Mouse (Mus musculus): ENCODE measurements at regions not wholly inside any gene's neighbourhood (a gene's known extent, or its start where the extent isn't known, plus 50 kb on each side); places are given as distances from the start of the nearest gene placed in this dataset.

DNA sequence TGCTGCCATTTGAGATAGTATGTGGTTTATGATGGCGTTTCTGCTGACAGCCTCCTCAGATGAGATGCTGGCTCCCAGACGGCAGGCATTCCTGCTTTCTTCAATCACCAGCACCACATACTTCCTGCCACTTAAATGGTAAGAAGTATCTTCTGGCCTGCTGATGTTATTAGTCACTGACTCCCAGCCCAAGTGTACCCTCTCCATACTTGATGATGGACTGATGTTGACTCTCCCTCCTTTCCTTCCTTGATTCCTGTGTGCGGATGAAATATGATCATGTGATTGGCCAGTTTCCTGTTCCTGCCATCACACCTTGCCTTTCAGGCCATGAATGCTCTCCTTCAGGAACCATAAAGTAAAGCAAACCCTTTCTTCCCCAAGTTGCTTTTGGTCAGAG, 50.8 kb upstream of the Rpl10-ps3 start:
- in situ Hi-C loops (cut with MboI, MseI): no loop called here

DNA sequence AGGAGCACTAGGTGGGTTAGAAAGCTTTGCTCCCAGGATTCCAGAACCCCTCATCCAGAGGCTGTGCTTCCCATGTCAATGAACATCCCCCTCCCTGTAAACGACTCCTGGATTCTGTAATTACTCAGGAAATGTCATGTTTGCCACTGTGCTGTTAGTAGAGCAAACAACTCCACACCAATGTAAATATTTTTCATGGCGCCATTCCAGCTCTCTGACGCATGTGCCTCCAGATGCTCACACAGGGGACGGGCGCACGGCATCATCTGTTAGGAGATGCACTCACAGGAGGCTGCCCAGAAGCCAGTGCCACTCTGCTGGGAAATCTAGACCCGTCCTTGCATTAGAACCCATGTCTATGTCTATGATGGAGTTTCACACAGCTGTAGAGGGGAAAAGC, 51.3 kb upstream of the Rpl10-ps3 start:
- in situ Hi-C loops (cut with MboI, MseI): no loop called here

DNA sequence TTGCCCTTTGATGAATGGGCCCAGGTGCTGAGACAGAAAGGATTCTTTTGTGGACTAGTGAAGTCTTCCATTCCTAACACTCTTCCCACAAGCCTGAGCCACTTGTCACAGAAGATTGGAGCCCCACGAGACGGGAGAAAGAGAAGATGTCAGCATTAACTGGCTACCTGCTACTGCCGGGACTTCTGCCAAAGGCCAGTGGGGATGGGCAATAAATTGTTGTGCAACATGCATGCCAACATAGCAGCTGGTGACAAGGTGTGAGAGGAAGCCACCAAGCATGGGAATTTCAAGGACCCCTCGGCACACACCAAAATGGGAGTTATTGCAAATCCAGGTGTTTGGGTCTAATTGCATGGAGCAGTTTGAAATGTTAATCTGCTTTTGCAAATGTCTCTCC, 63.6 kb upstream of the Rpl10-ps3 start:
- in situ Hi-C loops (cut with MboI, MseI): no loop called here

DNA sequence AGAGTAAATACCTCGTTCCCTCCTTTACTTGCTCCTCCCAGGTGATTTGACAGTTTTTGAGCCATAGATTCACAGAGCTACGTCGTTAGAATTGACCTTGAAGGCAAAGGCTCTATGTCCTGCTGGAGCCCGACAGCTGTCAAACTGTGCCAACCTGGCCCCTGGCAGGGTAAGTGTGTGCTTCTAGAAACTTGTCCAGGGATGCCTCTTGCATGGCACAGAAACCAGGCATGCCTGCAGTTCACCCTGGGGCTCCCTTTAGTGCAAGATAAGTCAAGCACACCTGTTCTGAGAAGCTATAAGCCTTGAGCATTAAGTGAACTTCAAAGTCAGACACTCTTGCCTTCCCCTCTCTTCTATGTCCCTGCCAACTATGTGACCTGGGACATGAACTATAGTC, 64.1 kb upstream of the Rpl10-ps3 start:
- in situ Hi-C loops (cut with MboI, MseI): no loop called here

DNA sequence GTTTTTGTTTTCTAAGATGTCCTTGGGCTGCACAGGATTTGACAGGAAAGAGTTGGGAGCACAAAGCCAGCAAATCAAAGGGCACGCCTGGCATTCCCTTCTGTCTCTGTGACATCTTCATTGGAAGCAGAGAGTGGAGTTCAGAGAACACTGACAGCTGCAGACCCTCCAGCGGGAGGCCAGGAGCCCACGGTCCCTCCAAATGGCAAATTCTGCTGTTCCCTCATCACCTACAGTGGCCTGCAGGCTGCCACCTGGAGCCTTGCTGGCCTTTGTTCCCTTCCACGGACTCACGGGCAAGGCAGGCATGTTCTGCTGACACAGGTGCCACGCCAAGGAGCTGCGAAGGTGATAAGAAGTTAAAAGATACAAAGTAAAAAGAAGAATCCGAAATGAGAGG, 68.2 kb upstream of the Rpl10-ps3 start:
- in situ Hi-C loops (cut with MboI, MseI): no loop called here

DNA sequence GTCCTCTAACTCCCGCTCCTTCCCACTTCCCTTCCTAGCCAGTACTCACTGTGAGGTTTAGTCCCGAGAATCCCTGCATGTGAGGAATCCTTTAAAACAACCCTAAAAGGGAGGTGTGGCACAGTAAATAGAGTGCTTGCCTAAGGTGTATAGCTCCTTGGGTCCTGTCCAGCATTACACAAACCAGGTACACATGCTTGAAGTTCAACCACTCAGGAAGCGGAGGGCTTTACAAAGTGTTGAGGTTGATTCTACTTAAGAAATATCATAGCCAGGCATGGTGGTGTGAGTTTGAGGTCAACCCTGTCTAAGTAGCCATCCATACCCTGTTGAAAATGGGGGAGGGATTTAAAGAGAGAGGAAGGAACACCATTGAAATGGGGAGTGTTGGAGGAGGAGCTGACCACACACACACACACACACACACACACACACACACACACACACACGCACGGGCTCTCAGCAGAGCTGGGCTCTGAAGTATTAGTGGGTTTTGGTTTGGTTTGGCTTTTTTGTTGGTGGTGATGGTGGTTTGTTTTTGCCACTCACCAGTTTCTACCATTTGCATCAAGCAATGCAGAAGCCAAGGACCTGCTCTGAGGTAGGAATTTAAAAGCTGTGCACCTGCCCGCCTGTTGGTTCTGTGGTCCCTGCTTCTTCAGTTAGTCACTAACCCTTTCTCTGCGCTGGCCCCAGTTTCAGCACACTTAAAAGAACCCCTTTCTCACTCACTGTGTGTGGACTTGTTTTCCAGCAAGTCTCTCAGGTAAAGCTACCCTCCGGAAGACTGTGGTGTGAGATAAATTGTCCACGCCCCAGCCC, 69.0 kb upstream of the Rpl10-ps3 start:
- in situ Hi-C loops (cut with MboI, MseI): no loop called here

DNA sequence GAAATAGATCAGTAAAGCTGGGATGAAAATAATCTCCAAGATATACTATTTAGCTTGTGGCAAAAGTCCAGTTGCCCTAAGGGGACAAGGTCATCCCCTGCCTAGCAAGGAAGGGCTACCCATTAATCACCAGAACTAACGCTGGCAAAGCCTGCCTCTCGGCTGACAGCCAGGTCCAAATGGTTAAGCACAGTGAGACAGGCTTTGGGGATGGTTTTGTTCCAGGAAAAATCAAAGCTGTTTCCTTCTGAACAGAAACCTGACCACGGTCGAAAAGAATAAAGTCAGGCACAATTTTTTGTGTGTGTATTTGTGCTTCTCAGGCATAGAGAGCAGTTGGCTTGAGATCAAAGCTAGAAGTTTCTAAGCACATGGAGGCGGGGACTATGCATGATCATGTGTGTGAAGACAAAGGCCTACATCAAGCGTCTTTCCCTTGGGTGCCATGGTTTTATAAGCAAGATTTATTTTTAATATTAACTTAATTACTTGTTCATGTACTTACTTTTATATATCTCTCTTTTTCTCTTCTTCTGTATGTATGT, 70.1 kb upstream of the Rpl10-ps3 start:
- in situ Hi-C loops (cut with MboI, MseI): no loop called here

DNA sequence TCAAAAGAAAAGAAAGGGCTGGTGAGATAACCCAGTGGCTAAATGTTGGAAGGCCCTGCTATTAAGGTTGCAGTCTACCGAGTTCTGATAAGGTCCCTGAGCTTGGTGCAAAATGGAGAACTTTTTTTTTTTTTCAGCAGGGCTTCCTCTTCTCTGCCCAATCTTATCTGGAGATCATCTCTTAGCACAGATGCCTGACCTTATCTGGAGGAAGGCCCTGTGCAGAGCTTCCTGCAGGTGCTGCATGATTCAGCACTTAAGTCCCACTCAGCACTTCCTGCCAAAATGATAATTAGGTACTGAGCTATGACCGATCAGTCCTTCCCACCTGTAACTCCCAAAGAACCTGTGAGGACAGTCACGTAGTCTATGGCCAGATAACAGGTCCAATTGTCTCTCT, 71.9 kb upstream of the Rpl10-ps3 start:
- in situ Hi-C loops (cut with MboI, MseI): no loop called here

DNA sequence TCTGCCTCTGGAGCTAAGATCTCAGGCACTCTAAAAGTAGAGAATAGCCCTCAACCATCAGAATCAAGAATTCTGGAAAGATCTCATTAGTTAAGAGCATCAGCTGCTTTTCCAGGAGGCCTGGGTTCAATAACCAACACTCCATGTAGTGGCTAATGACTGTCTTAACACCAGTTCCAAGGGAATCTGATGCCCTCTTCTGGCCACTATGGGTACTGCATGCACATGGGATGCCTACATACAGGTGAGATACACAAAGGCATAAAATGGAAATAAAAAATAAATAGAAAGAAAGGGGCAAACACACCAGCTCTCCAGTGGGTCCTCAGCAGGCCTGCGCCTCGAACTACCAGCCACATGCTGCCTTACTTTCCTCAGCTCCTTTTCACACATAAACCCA, 73.3 kb upstream of the Plet1 start:
- in situ Hi-C loops (cut with MboI, MseI): no loop called here

DNA sequence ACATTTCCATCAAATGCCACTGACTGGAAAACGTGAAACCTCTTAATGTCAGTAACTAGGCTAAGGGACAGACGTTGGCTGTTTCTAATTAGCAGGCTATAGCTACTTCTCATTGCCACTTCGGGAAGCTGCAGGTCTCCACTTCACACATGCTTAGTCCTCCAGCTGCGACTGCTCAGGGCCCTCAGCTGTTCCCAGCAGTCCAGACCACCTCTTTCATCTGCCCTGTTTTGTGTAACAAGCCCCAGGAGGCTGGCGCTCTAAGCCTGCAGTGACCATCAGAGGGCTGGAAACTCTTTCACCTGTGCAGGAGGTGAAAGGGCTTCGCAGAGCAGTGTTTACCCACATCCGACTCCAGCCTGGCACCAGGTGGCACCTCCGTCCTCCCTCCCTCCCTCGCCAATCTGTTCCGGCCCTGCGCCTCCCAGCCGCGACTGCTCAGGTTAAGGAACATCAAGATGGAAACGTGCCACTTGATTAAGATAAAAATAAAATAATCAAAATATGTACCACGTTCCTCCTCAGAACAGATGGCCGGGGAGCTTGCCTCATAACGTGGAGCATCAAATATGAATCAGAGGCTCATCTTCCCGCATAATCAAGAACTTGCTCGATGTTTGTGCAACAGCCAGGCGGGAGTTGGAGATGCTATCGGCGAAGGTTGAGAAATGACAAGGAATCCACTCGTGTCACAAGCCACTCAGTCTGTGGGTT, 72.6 kb upstream of the Plet1 start:
- in situ Hi-C loops (cut with MboI, MseI): no loop called here

DNA sequence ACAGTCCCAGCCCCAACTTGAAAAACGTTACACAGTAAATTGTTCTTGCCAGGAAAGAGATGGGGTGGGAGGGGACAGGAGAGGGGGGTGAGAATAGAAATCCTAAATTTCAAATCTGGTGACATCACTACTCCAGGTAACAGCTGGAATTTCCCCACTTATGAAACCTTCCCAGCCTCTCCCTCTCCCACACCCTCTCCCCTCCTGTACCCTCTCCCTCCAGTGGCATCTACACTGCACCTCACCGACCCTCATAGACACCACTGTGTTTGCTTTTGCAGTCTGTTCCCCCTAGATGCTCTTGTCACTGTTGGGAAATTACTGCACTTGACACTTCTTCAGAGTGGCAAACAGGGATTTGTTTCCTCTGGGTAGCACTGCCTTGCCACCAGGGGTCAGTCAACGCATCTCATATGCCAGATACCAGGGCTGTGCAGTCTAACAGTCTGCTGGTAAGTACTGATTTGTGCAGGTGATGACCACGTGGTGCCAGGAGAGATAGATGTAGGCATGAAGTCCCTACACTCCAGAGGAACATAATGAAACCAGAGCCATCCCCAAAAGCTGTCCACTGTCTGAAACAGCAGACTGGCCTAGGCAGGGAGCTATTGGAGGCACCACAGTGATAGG, 68.3 kb upstream of the Plet1 start:
- in situ Hi-C loops (cut with MboI, MseI): no loop called here

DNA sequence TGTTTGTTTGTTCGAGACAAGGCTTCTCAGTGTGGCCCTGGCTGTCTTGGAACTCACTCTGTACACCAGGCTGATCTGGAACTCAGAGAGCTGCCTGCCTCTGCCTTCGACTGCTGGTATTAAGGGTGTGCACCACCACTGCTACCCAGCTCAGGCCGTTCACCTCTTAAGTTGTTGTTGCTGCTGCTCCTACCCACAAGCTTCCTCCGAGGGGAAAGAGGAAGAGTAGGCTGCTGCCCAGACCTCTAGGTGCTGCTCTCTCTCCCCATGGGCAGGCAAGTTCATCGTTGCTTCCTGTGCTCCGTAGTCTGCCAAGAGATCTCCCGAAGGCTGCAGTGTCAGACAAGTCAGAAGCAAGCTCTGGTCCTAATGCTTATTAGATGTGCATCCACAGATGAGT, 64.2 kb upstream of the Plet1 start:
- in situ Hi-C loops (cut with MboI, MseI): loop anchor here (10.0 kb wide), 1 partner anchor 935 kb away; no protein-coding TSS in a partner anchor

DNA sequence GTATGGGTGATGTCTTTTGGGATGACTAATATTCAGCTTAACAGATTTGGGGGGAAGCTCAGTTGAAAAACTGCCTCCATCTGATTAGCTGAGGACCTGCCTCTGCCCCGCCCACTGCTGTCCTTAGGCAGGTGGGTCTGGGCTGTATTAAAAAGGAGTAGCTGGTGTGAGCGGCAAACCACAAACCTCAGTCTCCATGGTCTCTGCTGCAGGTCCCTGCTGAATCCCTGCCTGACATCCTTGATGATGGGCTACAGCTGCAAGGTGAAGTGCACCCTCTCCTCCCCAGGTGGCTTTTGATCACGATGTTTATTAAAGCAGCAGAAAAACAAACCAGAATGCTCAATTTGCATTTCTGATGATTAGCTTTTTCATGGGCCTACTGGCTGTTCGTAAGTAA, 60.8 kb upstream of the Plet1 start:
- in situ Hi-C loops (cut with MboI, MseI): loop anchor here (10.0 kb wide), 1 partner anchor 939 kb away; no protein-coding TSS in a partner anchor

DNA sequence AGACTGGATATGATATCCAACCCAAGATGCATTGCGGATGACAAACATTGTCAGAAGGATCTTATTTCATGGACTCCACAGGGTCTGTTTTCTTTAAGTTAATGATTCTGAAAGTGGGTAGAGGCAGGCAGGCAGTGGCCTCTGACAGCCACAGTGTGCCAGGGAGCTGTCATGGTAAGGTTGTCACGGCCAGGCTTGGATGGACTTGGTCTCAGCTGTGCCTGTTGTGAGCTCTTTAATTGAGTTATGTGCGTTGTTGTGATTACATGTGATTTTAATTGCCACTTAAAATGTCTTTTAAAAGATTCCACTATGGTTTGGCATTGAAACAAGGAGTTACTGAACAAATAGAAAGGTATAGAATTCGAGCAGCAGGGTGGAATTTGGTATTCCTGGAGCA, 60.3 kb upstream of the Plet1 start:
- in situ Hi-C loops (cut with MboI, MseI): loop anchor here (10.0 kb wide), 1 partner anchor 939 kb away; no protein-coding TSS in a partner anchor

DNA sequence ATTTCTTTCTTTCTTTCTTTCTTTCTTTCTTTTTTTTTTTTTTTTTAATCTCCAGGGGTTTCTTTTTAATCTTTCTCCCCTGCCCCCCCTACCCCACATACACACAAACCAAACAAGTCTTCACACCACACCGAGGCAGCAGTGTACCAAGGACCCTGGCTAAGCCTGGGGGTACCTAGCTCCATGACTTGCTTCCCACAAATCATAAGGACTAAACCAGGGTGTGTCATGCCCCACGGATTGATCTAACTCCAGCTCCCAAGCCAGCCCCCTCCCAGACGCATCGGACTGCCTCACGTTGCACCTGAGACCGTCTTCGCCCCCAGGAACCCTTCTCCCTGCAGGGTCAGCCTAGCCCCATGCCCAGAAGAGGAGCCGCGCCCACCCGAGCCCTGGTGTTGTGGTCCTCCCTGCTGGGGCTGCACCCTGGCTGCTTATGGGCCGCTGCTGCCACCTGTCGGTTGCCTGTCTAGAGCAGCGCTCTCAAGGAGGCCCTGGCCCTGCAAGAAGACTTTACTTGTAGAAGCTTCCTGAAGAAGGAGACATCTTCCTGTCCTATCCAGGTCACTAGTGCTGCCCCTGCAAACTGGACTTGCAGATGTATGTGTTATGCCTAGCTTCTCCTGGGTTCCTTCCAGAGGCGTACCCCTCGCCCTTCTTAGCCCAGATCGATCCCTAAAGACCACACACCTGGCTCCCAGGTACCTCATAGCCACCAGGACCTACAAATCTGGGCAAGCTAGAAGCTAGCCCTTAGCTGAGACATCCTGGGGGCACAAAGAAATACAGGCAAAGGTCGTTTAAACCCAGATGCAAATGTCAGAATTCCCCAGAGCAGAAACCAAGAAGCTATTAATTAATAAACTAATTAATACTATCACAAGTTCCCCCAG, 56.2 kb upstream of the Plet1 start:
- in situ Hi-C loops (cut with MboI, MseI): loop anchor here (5.0 to 10.0 kb wide), 2 partner anchors 101 to 943 kb away; no protein-coding TSS in a partner anchor

DNA sequence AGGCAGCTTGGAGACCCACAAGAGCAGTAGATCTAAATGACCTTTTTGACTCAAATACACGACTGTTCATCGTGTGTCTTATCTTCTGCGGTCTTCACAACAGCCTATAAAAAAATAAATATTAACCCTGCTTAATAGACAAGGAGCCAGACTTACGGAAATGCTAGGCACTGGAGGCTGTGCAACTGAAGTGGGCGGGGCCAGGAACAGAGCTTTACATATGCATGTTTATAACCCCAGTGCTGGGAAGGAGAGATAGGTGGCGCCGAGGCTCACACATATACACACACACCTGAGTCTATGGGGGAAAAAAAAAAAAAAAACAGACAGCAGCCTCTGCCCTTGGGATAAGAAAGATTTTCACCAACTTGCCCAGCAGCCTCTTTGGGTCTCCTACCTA, 55.6 kb upstream of the Plet1 start:
- in situ Hi-C loops (cut with MboI, MseI): loop anchor here (5.0 to 10.0 kb wide), 2 partner anchors 101 to 944 kb away; no protein-coding TSS in a partner anchor

DNA sequence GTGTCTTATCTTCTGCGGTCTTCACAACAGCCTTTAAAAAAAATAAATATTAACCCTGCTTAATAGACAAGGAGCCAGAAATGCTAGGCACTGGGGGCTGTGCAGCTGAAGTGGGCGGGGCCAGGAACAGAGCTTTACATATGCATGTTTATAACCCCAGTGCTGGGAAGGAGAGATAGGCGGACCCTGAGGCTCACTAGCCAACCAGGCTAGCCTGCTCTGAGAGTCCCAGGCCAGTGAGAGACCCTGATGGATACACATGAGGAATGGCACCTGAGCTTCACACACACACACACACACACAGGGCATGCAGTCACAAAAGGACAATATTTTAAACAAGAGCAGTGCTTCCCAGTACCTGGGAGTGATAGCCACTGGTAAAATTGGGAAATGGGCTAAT, 54.1 kb upstream of the Plet1 start:
- in situ Hi-C loops (cut with MboI, MseI): no loop called here

DNA sequence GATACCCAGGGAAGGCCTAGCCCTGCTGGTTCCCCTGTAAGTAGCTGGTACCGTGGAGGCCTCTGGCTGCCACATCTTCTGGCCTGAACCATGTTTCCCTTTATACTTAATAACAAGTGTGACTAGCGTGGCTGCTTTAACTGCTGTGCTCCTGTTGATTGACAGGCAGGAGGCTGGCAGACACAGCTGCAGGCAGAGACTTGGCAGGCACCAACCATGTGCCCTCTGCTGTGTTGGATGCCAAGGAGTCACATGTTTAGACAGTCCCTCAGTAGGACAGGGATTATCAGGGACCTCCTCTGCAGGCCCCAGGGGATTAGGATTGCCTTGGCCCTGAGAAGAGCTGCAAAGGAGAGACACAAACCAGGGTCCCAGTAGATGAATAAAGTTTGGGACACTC, 53.6 kb upstream of the Plet1 start:
- in situ Hi-C loops (cut with MboI, MseI): no loop called here

DNA sequence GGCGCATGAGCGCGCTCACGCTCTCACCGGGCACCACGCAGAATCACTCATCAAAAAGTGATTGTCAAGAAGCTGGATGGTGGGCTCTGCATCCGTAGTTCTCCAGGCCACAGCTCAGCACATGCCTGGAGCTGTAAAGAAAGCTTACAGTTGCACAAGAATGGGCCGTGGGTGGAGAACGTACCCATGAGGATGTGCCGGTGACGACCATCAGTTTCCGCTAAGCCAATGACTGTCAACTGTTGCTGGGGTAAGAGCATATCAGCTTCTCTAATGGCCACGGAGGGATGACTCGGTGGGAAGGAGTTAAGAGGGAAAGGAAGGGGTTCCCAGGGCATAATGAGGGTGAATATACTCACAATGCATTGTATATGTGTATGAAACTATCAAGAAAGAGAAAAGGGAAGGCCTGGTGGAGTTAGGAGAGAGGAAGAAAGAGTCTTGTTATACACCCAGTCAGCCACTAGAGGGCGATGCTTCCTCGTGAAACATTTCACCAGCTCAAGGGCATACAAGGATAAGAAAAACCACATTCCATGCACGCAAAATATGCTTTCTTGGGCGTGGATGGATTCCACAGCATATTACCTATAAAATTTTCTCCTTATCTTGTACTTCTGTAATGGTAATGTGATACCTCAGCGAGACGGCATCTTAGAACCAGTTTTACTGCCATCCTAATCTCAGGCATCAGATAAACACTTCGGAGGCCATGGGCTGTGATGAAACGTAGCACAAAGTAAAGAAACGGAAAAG, 50.4 kb upstream of the Plet1 start:
- in situ Hi-C loops (cut with MboI, MseI): no loop called here

Data from T-helper 1 cell (primary cell).